Mouse (Mus musculus) thymus, adult 2 months (tissue): ENCODE results near the gene Sh3pxd2a.
"Not testable (repeated sequence)": the region's sequence is repeated elsewhere in the genome, so short reads cannot be mapped to it uniquely, and the experiment has no call there.

Experiments
- CTCF ChIP-seq: fragments of 200-500 bp; IDR thresholded peaks from 2 replicates; pipeline ENCODE4 v1.5.1; 2012; ENCODE audit warnings: mild to moderate bottlenecking, control low read depth, low read length, moderate library complexity, borderline replicate concordance; ENCODE audit not compliant: control insufficient read depth, poor library complexity, insufficient read depth; ENCODE audit errors: extremely low read depth
- POLR2A ChIP-seq: fragments of 200-500 bp; IDR thresholded peaks from 2 replicates; pipeline ENCODE4 v1.6.1; 2012; ENCODE audit warnings: mild to moderate bottlenecking, low read length, control low read depth, moderate library complexity; ENCODE audit not compliant: control insufficient read depth, poor library complexity, insufficient read depth; ENCODE audit errors: extremely low read depth

- not testable (repeated sequence) for TF ChIP-seq POLR2A, CTCF
Observed at GRCm38 (mm10) chr19:47394781-47395180, 69.4 kb downstream of the Sh3pxd2a start.
